Mouse (Mus musculus): ENCODE results near the gene Olfr1394. TPM values are rescaled to one million over a fixed set of nuclear protein-coding genes. Genes with fewer than 3 reads are reported as not detected.

Gene Olfr1394
- not detected for polyA plus RNA-seq (2014; fragmentation: Illumina TruSeq; extraction: RNeasy Lipid Tissue Mini Kit (QIAGEN cat#74804); ENCODE audit: low read depth, low replicate concordance)

DNA sequence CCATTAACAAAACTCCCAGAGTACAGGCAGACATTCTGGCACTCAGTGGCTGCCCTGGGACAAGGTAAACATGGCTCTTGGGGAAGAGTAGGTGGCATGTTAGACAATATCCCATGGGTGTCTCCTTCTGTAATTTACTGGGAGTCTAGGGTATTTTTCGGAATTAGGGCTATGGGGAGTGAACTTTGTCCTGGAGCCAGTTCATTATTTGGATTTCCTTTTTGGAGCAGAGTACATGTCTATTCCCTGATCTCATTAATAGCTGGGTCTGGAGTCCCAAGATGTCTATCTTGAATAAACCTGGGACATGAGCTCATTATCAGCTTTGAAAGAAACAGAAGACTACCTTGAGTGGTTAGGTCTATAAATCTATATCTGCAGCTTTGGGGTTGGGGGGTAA, at the start of gene Olfr1394:
Gene Olfr1394 (plus strand): TSS at position 301 of the 400 bp plus-strand sequence.

GRCm38 (mm10) chr11:49114774-49115173, 39.4 kb upstream of the Olfr1394 start, which contains the start of gene Olfr1396:
Olfr1396 (minus strand) TSS chr11:49114874.

GRCm38 (mm10) chr11:49141974-49142373, 12.2 kb upstream of the Olfr1394 start, which contains the start of gene Olfr1395:
Olfr1395 (plus strand) TSS chr11:49142274.

GRCm38 (mm10) chr11:49186955-49187488, 32.8 kb downstream of the Olfr1394 start, which contains the start of gene Btnl9:
Btnl9 (minus strand) TSS chr11:49187159.

DNA sequence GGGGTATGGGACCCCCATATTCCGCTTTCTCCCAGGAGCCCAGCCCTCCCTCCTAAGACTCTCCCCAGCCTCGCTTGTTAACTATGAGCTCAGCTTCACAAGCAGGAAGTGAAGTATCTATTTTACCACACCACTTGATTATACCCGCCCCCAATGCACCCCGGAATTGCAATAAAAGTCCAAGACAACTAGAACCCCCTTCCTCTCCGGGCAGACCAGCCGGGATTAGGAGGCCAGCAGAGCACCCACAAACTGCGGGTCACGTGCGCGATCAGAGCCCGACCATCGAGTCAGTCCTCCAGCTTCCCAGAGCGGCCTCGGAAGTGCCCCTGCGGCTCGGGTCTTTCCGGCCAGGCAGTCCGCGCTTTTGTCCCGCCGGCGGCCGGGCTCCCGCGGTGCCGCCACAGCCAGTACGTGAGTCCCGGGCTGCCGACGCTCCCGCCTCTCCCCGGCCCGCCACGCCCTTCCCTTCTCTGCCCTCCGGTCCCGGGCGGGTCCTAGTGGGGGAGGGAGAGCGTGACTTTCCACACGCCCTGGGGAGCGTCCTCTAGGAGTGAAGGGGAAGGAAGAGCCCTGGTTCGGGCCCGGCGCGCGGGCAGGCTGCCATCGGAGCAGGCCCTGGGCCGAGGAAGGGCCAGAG, 49.1 kb downstream of the Olfr1394 start, which contains the start of gene Zfp62:
Gene Zfp62 (plus strand): TSS at position 164 of the 640 bp plus-strand sequence.

Other genes starting within 250 kb of the Olfr1394 start
- 2.4 TPM for gene Psme2b, start 208.2 kb upstream of the Olfr1394 start, polyA plus RNA-seq (2014; fragmentation: Illumina TruSeq; extraction: RNeasy Lipid Tissue Mini Kit (QIAGEN cat#74804); ENCODE audit: low read depth, low replicate concordance)
- 0.92 TPM for gene Olfr56, start 175.5 kb upstream of the Olfr1394 start, polyA plus RNA-seq (2014; fragmentation: Illumina TruSeq; extraction: RNeasy Lipid Tissue Mini Kit (QIAGEN cat#74804); ENCODE audit: low read depth, low replicate concordance)
- 1.5 TPM for gene 9930111J21Rik1, start 175.0 kb upstream of the Olfr1394 start, polyA plus RNA-seq (2014; fragmentation: Illumina TruSeq; extraction: RNeasy Lipid Tissue Mini Kit (QIAGEN cat#74804); ENCODE audit: low read depth, low replicate concordance)
- 0.30 TPM for gene Gm12185, start 162.2 kb upstream of the Olfr1394 start, polyA plus RNA-seq (2014; fragmentation: Illumina TruSeq; extraction: RNeasy Lipid Tissue Mini Kit (QIAGEN cat#74804); ENCODE audit: low read depth, low replicate concordance)
- 9.5 TPM for gene Tgtp1, start 160.2 kb upstream of the Olfr1394 start, polyA plus RNA-seq (2014; fragmentation: Illumina TruSeq; extraction: RNeasy Lipid Tissue Mini Kit (QIAGEN cat#74804); ENCODE audit: low read depth, low replicate concordance)
- gene 9930111J21Rik2, start 103.1 kb upstream of the Olfr1394 start, polyA plus RNA-seq (2014; fragmentation: Illumina TruSeq; extraction: RNeasy Lipid Tissue Mini Kit (QIAGEN cat#74804); ENCODE audit: low read depth, low replicate concordance): 4.0 TPM
- gene Tgtp2, start 90.2 kb upstream of the Olfr1394 start, polyA plus RNA-seq (2014; fragmentation: Illumina TruSeq; extraction: RNeasy Lipid Tissue Mini Kit (QIAGEN cat#74804); ENCODE audit: low read depth, low replicate concordance): 14.4 TPM
- 10.8 TPM for gene Ifi47, start 77.8 kb upstream of the Olfr1394 start, polyA plus RNA-seq (2014; fragmentation: Illumina TruSeq; extraction: RNeasy Lipid Tissue Mini Kit (QIAGEN cat#74804); ENCODE audit: low read depth, low replicate concordance)
- gene Olfr1396, start 39.5 kb upstream of the Olfr1394 start, polyA plus RNA-seq (2014; fragmentation: Illumina TruSeq; extraction: RNeasy Lipid Tissue Mini Kit (QIAGEN cat#74804); ENCODE audit: low read depth, low replicate concordance): 0.45 TPM
- gene Olfr1395, start 12.1 kb upstream of the Olfr1394 start, polyA plus RNA-seq (2014; fragmentation: Illumina TruSeq; extraction: RNeasy Lipid Tissue Mini Kit (QIAGEN cat#74804); ENCODE audit: low read depth, low replicate concordance): not detected
- gene Btnl9, start 32.8 kb downstream of the Olfr1394 start, polyA plus RNA-seq (2014; fragmentation: Illumina TruSeq; extraction: RNeasy Lipid Tissue Mini Kit (QIAGEN cat#74804); ENCODE audit: low read depth, low replicate concordance): 21.1 TPM
- gene Zfp62, start 48.9 kb downstream of the Olfr1394 start, polyA plus RNA-seq (2014; fragmentation: Illumina TruSeq; extraction: RNeasy Lipid Tissue Mini Kit (QIAGEN cat#74804); ENCODE audit: low read depth, low replicate concordance): 16.9 TPM
- 47.8 TPM for gene Mgat1, start 89.8 kb downstream of the Olfr1394 start, polyA plus RNA-seq (2014; fragmentation: Illumina TruSeq; extraction: RNeasy Lipid Tissue Mini Kit (QIAGEN cat#74804); ENCODE audit: low read depth, low replicate concordance)
- gene Olfr1393, start 123.9 kb downstream of the Olfr1394 start, polyA plus RNA-seq (2014; fragmentation: Illumina TruSeq; extraction: RNeasy Lipid Tissue Mini Kit (QIAGEN cat#74804); ENCODE audit: low read depth, low replicate concordance): 0.10 TPM
- 0.11 TPM for gene Olfr1392, start 130.9 kb downstream of the Olfr1394 start, polyA plus RNA-seq (2014; fragmentation: Illumina TruSeq; extraction: RNeasy Lipid Tissue Mini Kit (QIAGEN cat#74804); ENCODE audit: low read depth, low replicate concordance)
- not detected for gene Olfr10, start 150.4 kb downstream of the Olfr1394 start, polyA plus RNA-seq (2014; fragmentation: Illumina TruSeq; extraction: RNeasy Lipid Tissue Mini Kit (QIAGEN cat#74804); ENCODE audit: low read depth, low replicate concordance)
- not detected for gene Olfr1391, start 168.4 kb downstream of the Olfr1394 start, polyA plus RNA-seq (2014; fragmentation: Illumina TruSeq; extraction: RNeasy Lipid Tissue Mini Kit (QIAGEN cat#74804); ENCODE audit: low read depth, low replicate concordance)
- gene Olfr1390, start 180.8 kb downstream of the Olfr1394 start, polyA plus RNA-seq (2014; fragmentation: Illumina TruSeq; extraction: RNeasy Lipid Tissue Mini Kit (QIAGEN cat#74804); ENCODE audit: low read depth, low replicate concordance): not detected

Measured in adipose tissue, adult 10 weeks (tissue).